Mouse (Mus musculus): Measurements from ENCODE around the gene Fgfr2. TPM values are rescaled to one million over a fixed set of nuclear protein-coding genes. Genes with fewer than 3 reads are reported as not detected.

Fgfr2 gene
- total RNA-seq, 2 experiments from 2014 or later: 56.7 to 61.5 TPM

DNA sequence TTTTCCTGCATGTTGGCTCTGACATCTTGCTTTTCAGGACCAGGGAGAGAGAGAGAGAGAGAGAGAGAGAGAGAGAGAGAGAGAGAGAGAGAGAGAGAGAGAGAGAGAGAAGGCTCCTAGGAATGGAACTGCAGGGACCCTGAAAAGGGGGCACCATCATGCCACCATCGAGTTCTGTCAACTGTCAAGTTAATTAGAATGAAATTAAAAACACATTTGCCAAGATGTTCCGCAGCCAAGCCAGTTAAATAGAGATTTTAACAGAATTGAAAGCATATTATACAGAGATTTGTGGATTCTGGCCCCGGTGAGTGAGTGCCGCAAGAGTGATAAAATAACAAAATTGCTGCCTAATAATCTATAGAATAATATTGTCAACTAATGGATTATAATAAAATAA, 1400.8 kb downstream of the Fgfr2 start:
- no peak for DNase-seq (ENCODE audit: low spot score in 2 of 2)

DNA sequence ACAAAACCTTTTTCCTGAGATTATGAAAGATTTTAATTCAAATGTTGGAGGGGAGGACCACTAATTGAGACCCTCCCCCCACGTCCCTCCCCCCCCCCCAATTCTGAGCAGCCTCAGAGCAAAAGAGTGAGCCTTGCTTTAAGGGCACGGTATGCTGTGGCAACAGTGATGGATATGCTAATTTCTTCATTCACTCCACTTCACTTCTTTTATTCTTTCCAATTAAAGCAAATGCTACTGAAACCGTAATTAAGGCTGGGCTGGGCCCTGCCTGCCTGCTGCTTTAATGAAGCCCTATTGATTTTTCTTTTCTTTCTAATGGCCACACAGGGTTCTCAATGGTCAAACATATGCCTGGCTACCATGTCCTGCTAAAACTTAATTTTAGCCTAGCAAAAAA, 1404.9 kb downstream of the Fgfr2 start:
- DNase-seq (ENCODE audit: low spot score in 2 of 2): no peak

DNA sequence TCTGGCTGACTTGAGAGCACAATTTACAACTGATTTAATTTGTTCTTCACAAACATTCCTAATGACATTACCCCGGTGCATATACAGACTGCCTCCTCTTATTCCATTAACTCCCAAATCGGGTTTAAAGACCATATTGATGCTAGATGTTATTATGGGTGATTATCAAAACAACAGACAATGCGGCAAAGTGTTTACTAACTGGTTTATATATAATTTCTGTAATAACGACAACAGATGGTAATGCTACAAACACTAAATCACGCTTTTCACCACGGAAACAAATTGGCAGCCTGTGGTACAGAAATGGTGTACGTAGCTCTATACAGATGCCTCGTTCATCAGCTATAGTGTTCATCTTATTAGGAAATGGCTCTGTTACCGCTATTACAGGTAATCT, 1410.1 kb downstream of the Fgfr2 start:
- no peak for DNase-seq (ENCODE audit: low spot score in 2 of 2)

DNA sequence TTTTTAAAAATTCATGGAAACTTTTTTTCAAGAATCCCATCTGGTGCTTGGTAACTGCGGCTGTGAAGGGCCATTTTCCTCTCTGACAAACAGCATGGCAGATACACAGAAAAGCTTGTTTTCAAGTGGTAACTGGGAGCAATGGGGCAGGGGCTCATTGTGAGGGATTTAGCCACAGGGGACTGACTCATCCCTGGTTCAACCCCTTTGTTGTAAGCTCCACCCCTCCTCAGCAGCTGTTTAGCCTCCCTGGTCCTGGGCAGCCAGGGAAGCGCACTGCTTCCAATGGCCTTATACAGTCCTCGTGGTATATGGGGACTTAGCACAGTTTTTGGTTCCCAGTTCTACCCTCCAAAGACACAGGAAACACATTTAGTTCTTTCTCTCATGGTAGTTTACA, 1426.3 kb downstream of the Fgfr2 start:
- DNase-seq (ENCODE audit: low spot score in 2 of 2): peak in 1 of 2 experiments; percentile 10

- peak in 1 of 2 experiments; percentile 30 for DNase-seq (ENCODE audit: low spot score in 2 of 2)
Measured at GRCm38 (mm10) chr7:131687324-131687723, 1435.8 kb downstream of the Fgfr2 start.

DNA sequence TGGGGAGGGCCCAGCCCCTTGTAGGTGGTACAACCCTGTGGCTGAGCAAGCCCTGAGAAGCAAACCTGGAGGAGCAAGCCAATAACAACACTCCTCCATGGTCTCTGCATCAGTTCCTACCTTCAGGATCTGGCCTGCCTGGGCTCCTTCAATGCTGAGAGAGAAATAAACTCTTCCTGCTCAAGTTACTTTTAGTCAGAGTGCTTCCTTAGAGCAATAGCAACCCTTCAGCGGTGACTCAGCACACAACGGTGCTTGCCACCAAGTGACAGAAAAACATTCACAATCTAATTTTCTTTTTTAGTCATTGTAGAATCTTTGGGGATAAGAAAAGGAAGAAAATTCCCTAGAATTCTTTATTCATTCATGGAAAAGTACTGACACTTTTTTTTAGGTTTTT, 1446.0 kb downstream of the Fgfr2 start:
- DNase-seq (ENCODE audit: low spot score in 2 of 2): no peak

DNA sequence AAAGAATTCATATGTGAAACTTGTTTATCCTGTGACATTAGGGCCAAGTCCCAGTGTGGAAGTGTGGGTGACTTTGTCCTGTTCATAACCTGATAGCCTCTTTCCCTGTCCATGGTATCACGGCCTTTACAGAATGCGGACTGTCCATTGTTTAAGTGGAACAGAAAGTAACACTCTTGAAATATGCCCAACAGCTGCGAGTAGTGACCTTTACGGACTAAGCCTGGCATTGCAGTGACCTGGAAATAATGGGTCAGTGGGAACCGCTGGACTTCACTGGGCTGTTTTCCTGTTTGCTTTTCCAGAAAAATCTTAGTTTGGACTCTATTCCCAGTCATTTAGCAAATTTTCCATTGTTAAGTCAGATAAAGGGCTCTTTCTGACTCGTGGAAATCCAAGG, 1452.6 kb downstream of the Fgfr2 start:
- DNase-seq (ENCODE audit: low spot score in 2 of 2): no peak

- DNase-seq (ENCODE audit: low spot score in 2 of 2): no peak
Measured at GRCm38 (mm10) chr7:131669326-131669725, 1453.8 kb downstream of the Fgfr2 start.

GRCm38 (mm10) chr7:131660726-131661125, 1462.4 kb downstream of the Fgfr2 start:
- no peak for DNase-seq (ENCODE audit: low spot score in 2 of 2)

DNA sequence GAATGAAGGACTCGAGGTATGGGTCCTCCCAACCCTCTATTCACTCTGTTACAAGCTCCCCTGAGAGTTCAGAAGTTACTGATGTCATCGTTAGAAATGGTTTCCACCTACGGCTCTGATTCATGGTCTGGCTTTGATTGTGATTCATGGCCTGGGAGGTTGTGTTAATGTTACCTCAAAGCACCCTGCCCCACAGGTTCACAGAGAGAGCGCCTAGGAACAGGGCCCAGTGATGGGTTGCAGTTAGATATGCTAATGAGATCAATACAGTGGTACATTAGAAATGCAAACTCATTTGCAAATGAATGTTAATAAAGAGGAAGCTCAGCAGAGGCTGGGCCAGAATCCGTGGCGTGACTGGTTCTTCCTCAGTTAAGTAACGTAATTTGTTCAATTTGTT, 1467.1 kb downstream of the Fgfr2 start:
- DNase-seq (ENCODE audit: low spot score in 2 of 2): no peak

GRCm38 (mm10) chr7:131653416-131653815, 1469.7 kb downstream of the Fgfr2 start:
- DNase-seq (ENCODE audit: low spot score in 2 of 2): no peak

DNA sequence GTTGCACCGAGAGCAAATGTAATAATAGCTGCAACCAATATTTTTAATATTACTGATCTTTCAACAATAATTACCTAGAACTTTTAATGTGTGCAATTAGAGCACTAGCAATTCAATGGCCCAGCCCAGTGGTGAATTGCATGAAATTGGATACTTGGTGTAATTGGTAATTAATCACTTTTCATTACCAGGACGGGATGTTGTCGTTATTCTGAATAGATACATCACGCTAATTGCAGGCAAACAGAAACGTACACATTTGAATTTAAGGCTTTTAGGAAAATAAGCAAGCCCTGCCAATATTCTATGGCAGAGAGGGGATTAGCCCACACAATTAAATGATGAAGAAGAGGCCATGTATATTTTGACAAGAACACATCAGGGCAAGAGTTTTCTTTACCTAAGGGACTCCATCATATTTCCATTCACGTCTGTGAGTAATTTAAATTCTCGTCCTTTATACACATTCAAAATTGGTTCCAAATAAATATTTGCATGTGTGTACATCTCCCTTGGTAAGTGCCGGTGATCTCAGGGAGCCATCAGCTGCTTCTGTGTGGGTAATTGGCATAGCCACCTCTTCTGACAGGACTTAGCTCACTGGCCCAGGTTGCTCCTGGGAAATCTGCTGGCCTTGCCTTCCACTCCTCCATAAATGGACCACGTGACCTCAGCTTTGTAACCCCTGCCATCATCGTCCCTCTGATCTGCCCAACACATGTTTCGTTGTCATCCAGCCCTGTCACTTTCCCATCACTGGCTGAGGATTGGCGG, 1471.0 kb downstream of the Fgfr2 start:
- no peak for DNase-seq (ENCODE audit: low spot score in 2 of 2)

DNA sequence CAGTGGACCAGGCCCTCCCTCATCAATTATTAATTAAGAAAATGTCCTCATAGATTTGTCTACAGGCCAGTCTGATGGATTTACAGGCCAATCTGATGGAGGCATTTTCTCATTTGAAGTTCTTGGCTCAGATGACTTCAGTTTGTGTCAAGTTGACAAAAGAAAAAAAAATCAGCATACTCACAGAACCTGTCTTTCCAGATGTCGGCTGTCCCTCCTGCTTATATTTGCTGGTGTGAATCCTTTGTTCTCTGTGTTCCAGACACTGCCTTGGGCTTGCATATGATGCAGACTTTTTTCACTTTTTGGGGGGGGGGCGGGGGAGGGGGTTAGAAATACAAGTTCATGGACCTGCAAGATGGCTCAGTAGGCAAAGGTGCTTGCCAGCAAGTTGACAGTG, 1472.9 kb downstream of the Fgfr2 start:
- no peak for DNase-seq (ENCODE audit: low spot score in 2 of 2)

- DNase-seq (ENCODE audit: low spot score in 2 of 2): no peak
Measured at GRCm38 (mm10) chr7:131648276-131648675, 1474.9 kb downstream of the Fgfr2 start.

DNA sequence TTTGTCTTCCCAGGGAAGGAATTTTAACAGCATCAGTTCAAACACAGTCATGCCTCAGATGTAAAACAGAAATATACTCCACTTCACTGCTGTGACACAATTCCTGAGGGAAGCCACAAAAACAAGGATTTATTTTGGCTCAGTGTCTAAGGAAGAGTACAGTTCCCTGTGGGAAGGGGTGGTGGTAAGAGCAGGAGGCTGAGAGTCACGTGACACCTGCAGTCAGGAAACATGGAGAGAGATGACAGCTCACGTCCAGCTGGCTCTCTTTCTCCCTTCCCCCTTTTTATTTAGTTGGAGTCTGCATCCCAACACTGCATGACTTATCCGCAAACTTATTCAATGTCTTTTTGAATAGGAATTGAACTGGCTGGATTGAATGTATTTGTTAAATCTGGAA, 1475.6 kb downstream of the Fgfr2 start:
- no peak for DNase-seq (ENCODE audit: low spot score in 2 of 2)

DNA sequence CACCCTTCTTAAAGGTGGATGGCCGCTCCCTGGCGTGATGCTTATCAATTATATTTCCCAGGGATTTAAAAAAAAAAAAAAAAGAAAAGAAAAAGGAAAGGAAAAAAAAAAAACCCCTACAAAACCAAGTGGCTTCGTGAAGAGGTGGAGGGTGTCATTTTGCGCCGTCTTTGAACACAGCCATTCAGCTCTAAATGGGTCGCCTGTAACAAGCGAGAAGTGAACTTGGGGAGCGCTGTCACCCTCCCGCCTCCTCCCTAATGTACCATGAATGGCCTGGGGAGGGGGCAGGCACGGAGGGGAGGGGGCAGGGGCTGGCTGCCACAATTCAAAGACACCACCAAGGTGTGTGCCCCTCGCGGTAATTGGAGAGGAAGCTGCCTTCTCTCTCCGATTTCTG, 1478.6 kb downstream of the Fgfr2 start:
- no peak for DNase-seq (ENCODE audit: low spot score in 2 of 2)

DNA sequence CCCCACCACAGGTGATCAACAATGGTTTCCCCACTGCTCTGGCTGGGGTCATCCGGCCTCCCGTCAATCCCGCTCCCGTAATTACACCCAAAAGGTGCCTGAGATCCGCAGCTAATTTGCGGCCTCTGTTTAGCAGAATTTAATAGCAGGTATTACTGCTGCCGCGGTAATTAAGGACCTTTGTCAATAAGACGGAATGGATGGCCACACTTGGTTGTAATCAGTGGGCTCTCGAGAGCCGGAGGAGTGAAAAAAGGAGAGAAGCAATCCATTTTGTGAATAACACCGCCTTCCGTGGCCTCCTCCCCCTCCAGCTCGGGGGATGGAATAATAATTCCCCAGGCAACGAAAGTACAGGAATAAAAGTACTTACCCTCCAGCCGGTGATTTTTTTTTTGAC, 1479.1 kb downstream of the Fgfr2 start:
- no peak for DNase-seq (ENCODE audit: low spot score in 2 of 2)

- no peak for DNase-seq (ENCODE audit: low spot score in 2 of 2)
Measured at GRCm38 (mm10) chr7:131643341-131643840, 1479.8 kb downstream of the Fgfr2 start.

DNA sequence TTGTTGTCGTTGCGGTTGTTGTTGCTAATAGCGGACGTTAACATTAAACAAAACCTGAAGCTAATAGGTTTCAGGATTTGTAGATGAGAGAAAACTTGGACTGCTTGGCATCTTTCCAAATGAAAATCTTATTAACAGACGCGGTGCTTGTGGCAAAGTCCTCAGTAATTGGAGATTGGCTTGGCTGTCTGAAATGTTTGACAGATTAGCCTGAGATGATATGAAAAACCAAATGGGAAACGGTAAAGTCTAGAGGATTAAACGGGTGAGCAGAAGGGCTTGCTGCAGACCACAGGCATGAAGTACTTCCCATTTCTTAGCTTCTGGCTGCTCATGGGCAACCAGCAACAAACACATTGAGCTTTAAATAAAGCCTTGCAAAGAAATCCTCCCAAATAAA, 1493.6 kb downstream of the Fgfr2 start:
- DNase-seq (ENCODE audit: low spot score in 2 of 2): no peak

- peak; percentile 83 to 89 for DNase-seq (ENCODE audit: low spot score in 2 of 2)
Measured at GRCm38 (mm10) chr7:131628846-131629391, 1494.2 kb downstream of the Fgfr2 start.

- no peak for DNase-seq (ENCODE audit: low spot score in 2 of 2)
Measured at GRCm38 (mm10) chr7:131628356-131628755, 1494.8 kb downstream of the Fgfr2 start.

DNA sequence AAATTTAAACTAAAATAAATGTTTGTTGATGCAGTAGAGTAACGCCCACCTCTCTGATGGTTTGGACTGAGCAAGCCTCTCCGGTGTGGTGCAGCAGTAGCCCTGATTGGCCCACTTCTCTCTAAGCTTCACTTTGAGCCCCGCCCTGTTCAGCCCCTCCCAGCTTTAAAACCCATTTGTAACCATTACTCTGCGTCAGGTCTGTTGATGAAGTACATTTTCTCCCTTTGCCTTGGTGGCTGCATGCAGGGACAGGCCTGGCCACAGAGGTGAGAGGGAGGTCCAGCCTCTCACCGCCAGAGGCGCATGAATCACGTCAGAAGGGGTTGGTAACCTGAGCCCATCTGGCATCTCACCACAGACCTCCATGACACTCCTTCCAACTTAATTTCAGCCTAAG, 1513.5 kb downstream of the Fgfr2 start:
- no peak for DNase-seq (ENCODE audit: low spot score in 2 of 2)

- DNase-seq (ENCODE audit: low spot score in 2 of 2): no peak
Measured at GRCm38 (mm10) chr7:131608049-131608448, 1515.1 kb downstream of the Fgfr2 start.

Data from layer of hippocampus, adult 18-20 months (tissue).